Comparison of ENCODE assay signal across 18 mouse cellular contexts in genomic region chr4:117407945-117408344, GRCm38 (mm10).
DNase-seq lines count a peak whose midpoint lies in the region; TF ChIP-seq lines count a peak whose summit lies in the region.
"Had no signal": no experiment of that assay in that cellular context is flagged by ENCODE, and none has a peak within 500 bp of the region (broad histone marks: within the 10 kb centered on the region; RNA-seq: fewer than 3 reads in every experiment).

No protein-coding gene starts in this region.

- H3K4me1 ChIP-seq in MEL (ENCODE audit: control insufficient read depth in 1 of 2, insufficient read depth in 2 of 2, low read length in 2 of 2), result peaks cover 0 to 6% of the 10 kb centered on the region in 2 experiments; a peak in 3 of 4 replicates
- peaks cover 89% of the 10 kb centered on the region for H3K4me1 ChIP-seq in limb, embryonic 10.5 days

- TF ChIP-seq RAD21 in MEL (IDR thresholded peaks at IDR 0.05; ENCODE audit: low read depth, low read length), result no peak

- no peaks in the 10 kb centered on the region for H3K27me3 ChIP-seq in MEL (ENCODE audit: control insufficient read depth in 1 of 2, insufficient read depth in 2 of 2, low read length in 2 of 2)
- H3K27me3 ChIP-seq in limb, embryonic 10.5 days (ENCODE audit: low read depth, poor library complexity, severe bottlenecking), result peaks cover 16% of the 10 kb centered on the region
- H3K27me3 ChIP-seq: embryonic facial prominence, embryonic 12.5 days; forebrain, embryonic 15.5 days had no signal

- peaks cover 0 to 4% of the 10 kb centered on the region in 2 experiments; a peak in 2 of 4 replicates for H3K36me3 ChIP-seq in MEL (ENCODE audit: control insufficient read depth in 1 of 2, insufficient read depth in 2 of 2, low read length in 2 of 2)
- no peaks in the 10 kb centered on the region for H3K36me3 ChIP-seq in limb, embryonic 10.5 days
- H3K36me3 ChIP-seq: embryonic facial prominence, embryonic 10.5 days; embryonic facial prominence, embryonic 12.5 days; forebrain, embryonic 15.5 days had no signal

- H3K27ac ChIP-seq in layer of hippocampus, adult 2 months, result peak overlapping the region; percentile 1; the same call in 1 of the 2 replicates
- no peak overlapping the region for H3K27ac ChIP-seq in MEL (ENCODE audit: control insufficient read depth, low read depth, low read length)
- peak overlapping the region; percentile 89 for H3K27ac ChIP-seq in limb, embryonic 10.5 days
- H3K27ac ChIP-seq: embryonic facial prominence, embryonic 10.5 days; embryonic facial prominence, embryonic 12.5 days; forebrain, embryonic 13.5 days; forebrain, embryonic 15.5 days had no signal

- 87% methylated on average over 5 of the region's 5 CpGs for WGBS in limb, embryonic 10.5 days

- H3K9me3 ChIP-seq in MEL (replicated peaks; ENCODE audit: insufficient read depth, low read length), result no peaks in the 10 kb centered on the region
- H3K9me3 ChIP-seq in limb, embryonic 10.5 days (replicated peaks), result no peaks in the 10 kb centered on the region
- H3K9me3 ChIP-seq: embryonic facial prominence, embryonic 10.5 days; embryonic facial prominence, embryonic 12.5 days; forebrain, embryonic 13.5 days; forebrain, embryonic 15.5 days had no signal

- no peak overlapping the region for H3K9ac ChIP-seq in MEL (ENCODE audit: control insufficient read depth, low read depth, low read length, poor library complexity, severe bottlenecking)
- H3K9ac ChIP-seq: embryonic facial prominence, embryonic 12.5 days; forebrain, embryonic 13.5 days; forebrain, embryonic 15.5 days had no signal

- TF ChIP-seq POLR2A in MEL (IDR thresholded peaks at IDR 0.05; ENCODE audit: control insufficient read depth in 1 of 2, insufficient read depth in 1 of 2, low read depth in 1 of 2, low read length in 2 of 2, poor library complexity in 1 of 2), result no peak

- H3K79me2 ChIP-seq in MEL (ENCODE audit: control insufficient read depth, insufficient read depth, low read length, poor library complexity), result no peaks in the 10 kb centered on the region

- TF ChIP-seq EP300 in MEL (IDR thresholded peaks at IDR 0.05; ENCODE audit: low read depth in 1 of 2, low read length in 2 of 2), result peak; percentile 39 to 55; a peak in 3 of 4 replicates

- TF ChIP-seq CTCF in layer of hippocampus, adult 2 months (conservative IDR thresholded peaks at IDR 0.05), result no peak
- no peak for TF ChIP-seq CTCF in MEL (IDR thresholded peaks at IDR 0.05 in 2 of 3, conservative IDR thresholded peaks at IDR 0.05 in 1 of 3; ENCODE audit: control insufficient read depth in 1 of 3, insufficient read depth in 1 of 3, low read depth in 2 of 3, low read length in 3 of 3, poor library complexity in 1 of 3, severe bottlenecking in 1 of 3)

- DNase-seq in layer of hippocampus, adult 2 months (ENCODE audit: low spot score in 2 of 2), result no peak
- DNase-seq in layer of hippocampus, adult 9-10 months (ENCODE audit: low spot score), result no peak
- DNase-seq in MEL (ENCODE audit: low read depth, low spot score), result peak; percentile 46
- no peak for DNase-seq in limb, embryonic 10.5 days (ENCODE audit: low spot score)
- no peak for DNase-seq in testis, postnatal 14 days (ENCODE audit: low spot score)
- DNase-seq in kidney, adult 11 months, result no peak
- DNase-seq: adrenal gland, adult 8-10 months; adrenal gland, postnatal 14 days; adrenal gland, postnatal 36 days; cerebellum, adult 11-12 months; cerebellum, adult 2 months; cerebellum, adult 9-10 months; cerebellum, postnatal 10 days; cerebellum, postnatal 25 days had no signal

- no peak overlapping the region for H3K4me3 ChIP-seq in layer of hippocampus, adult 2 months
- no peak overlapping the region for H3K4me3 ChIP-seq in MEL (ENCODE audit: control insufficient read depth in 1 of 2, insufficient read depth in 1 of 2, low read depth in 2 of 2, low read length in 2 of 2)
- no peak overlapping the region for H3K4me3 ChIP-seq in limb, embryonic 10.5 days
- H3K4me3 ChIP-seq: embryonic facial prominence, embryonic 10.5 days; embryonic facial prominence, embryonic 12.5 days; forebrain, embryonic 13.5 days; forebrain, embryonic 15.5 days had no signal

TF ChIP-seq in MEL, 35 proteins besides CTCF, POLR2A, EP300 and RAD21:
- TF ChIP-seq MAX (IDR thresholded peaks at IDR 0.05; ENCODE audit: low read length), result peak; percentile 80
- no peak for TF ChIP-seq ZMIZ1 (IDR thresholded peaks at IDR 0.05; ENCODE audit: low read depth, low read length)
- TF ChIP-seq ETS1 (IDR thresholded peaks at IDR 0.05; ENCODE audit: low read depth, low read length), result no peak
- peak; percentile 48; the same call in 1 of the 2 replicates for TF ChIP-seq MXI1 (IDR thresholded peaks at IDR 0.05; ENCODE audit: low read depth, low read length)
- peak; percentile 68 for TF ChIP-seq USF1 (IDR thresholded peaks at IDR 0.05; ENCODE audit: low read depth, low read length)
- no peak for TF ChIP-seq ELF1 (IDR thresholded peaks at IDR 0.05; ENCODE audit: low read depth, low read length)
- no peak for TF ChIP-seq RCOR1 (IDR thresholded peaks at IDR 0.05; ENCODE audit: low read depth, low read length)
- peak; percentile 69; the same call in 1 of the 2 replicates for TF ChIP-seq MYC (IDR thresholded peaks at IDR 0.05; ENCODE audit: low read depth, low read length)
- TF ChIP-seq GATA1 (IDR thresholded peaks at IDR 0.05; ENCODE audit: low read depth, low read length), result no peak
